Mouse (Mus musculus): Measurements from ENCODE around the gene Ltbp1.

GRCm38 (mm10) chr17:75341227-75341626 is 335.9 kb downstream of the Ltbp1 start:
- no peak for TF ChIP-seq TCF12 (IDR thresholded peaks at IDR 0.05; ENCODE audit: low read depth, low read length)
- TF ChIP-seq CTCF (conservative IDR thresholded peaks at IDR 0.05 in 1 of 2, IDR thresholded peaks at IDR 0.05 in 1 of 2; ENCODE audit: low read depth in 2 of 2, low read length in 2 of 2) = no peak
- no peak for TF ChIP-seq USF2 (conservative IDR thresholded peaks at IDR 0.05; ENCODE audit: low read depth, low read length)
- no peak for TF ChIP-seq EP300 (IDR thresholded peaks at IDR 0.05; ENCODE audit: low read length)
- no peak for TF ChIP-seq POLR2AphosphoS2 (IDR thresholded peaks at IDR 0.05; ENCODE audit: low read depth, low read length)

Measured in CH12.LX (cell line).